Mouse (Mus musculus) heart, adult 2 months (tissue): ENCODE measurements at regions not wholly inside any gene's neighbourhood (a gene's known extent, or its start where the extent isn't known, plus 50 kb on each side); places are given as distances from the start of the nearest gene placed in this dataset.

Experiments used
- DNase-seq, 2 experiments: peaks; one replicate each; pipeline ENCODE4 v3.0.0; 2021
- H3K27ac ChIP-seq: fragments of 200-600 bp; 2 replicates; pipeline ENCODE4 v1.8.1; 2022
- H3K27me3 ChIP-seq: fragments of 200-500 bp; 2 replicates; pipeline ENCODE4 v1.6.1; 2012; ENCODE audit warnings: mild to moderate bottlenecking, low read length, inconsistent platforms, mixed read lengths; ENCODE audit not compliant: control insufficient read depth, insufficient read depth
- H3K36me3 ChIP-seq: fragments of 200-500 bp; 2 replicates; pipeline ENCODE4 v1.6.1; 2012; ENCODE audit warnings: low read length, inconsistent platforms; ENCODE audit not compliant: control insufficient read depth, insufficient read depth
- H3K4me1 ChIP-seq: fragments of 200-500 bp; 2 replicates; pipeline ENCODE4 v1.6.1; 2011; ENCODE audit warnings: low read length; ENCODE audit not compliant: control insufficient read depth, insufficient read depth
- H3K4me3 ChIP-seq: fragments of 200-600 bp; 2 replicates; pipeline ENCODE4 v1.8.1; 2022
- H3K79me2 ChIP-seq: fragments of 200-500 bp; replicated peaks from 2 replicates; pipeline ENCODE4 v1.6.1; 2012; ENCODE audit warnings: mild to moderate bottlenecking, inconsistent platforms, low read length, moderate library complexity, mixed read lengths; ENCODE audit not compliant: control insufficient read depth, insufficient read depth
- H3K9ac ChIP-seq: fragments of 200-500 bp; 2 replicates; pipeline ENCODE4 v1.6.1; 2012; ENCODE audit warnings: low read depth, mild to moderate bottlenecking, control low read depth, inconsistent platforms, low read length, mixed read lengths
- CTCF ChIP-seq: fragments of 200-600 bp; IDR thresholded peaks from 2 replicates; pipeline ENCODE4 v1.8.1; 2022; ENCODE audit warnings: antibody characterized with exemption, mild to moderate bottlenecking, moderate library complexity
- EP300 ChIP-seq: fragments of 200-500 bp; IDR thresholded peaks from 2 replicates; pipeline ENCODE4 v1.6.1; 2011; ENCODE audit warnings: low read depth, low read length, control low read depth; ENCODE audit not compliant: insufficient read depth
- POLR2A ChIP-seq: fragments of 200-500 bp; IDR thresholded peaks from 2 replicates; pipeline ENCODE4 v1.6.1; 2011; ENCODE audit warnings: mild to moderate bottlenecking, low read depth, low read length, control low read depth; ENCODE audit not compliant: insufficient read depth
- WGBS: fragments of 180-500 bp; shearing (Covaris S2); methylation state at CpG from one replicate; pipeline ENCODE4 v1.1.7; 2018; 5-methylcytosine and 5-hydroxymethylcytosine counted together
- intact Hi-C: fragments of 180-260 bp; cut with DNase I; formaldehyde crosslinking; loops from one replicate; pipeline ENCODE4 v1.15.1; 2025

DNA sequence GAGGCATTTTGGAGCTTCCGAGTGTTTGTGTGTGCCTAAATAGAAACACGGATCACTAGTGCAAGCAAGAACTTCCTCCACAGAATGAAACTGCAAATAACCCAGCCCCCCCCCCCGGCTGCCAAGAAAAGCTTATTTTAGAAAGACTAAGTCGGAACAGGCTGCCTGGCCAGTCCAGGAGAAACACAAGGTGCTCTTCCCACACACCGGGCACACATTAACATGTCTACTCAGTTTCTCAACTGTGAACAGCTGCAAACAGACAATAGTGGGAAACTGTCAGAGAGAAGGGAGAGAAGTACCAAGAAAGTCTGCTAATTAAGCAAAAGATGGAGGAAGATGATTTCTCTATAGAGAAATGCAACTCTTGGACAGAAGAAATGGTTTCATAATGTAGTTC lies 267.3 kb upstream of the Zbtb20 start:
- no peaks in the 10 kb centered on the region for H3K79me2 ChIP-seq
- intact Hi-C loops: no loop called here
- no peak overlapping the region for H3K27ac ChIP-seq
- peaks cover 1% of the 10 kb centered on the region for H3K4me1 ChIP-seq
- TF ChIP-seq EP300: no peak
- TF ChIP-seq POLR2A: no peak
- TF ChIP-seq CTCF: no peak
- H3K27me3 ChIP-seq: no peaks in the 10 kb centered on the region
- no peaks in the 10 kb centered on the region for H3K36me3 ChIP-seq
- no peak overlapping the region for H3K9ac ChIP-seq
- 13% methylated on average over 5 of the region's 5 CpGs for WGBS
- H3K4me3 ChIP-seq: no peak overlapping the region
- DNase-seq: no peak

GRCm38 (mm10) chr16:42592321-42592720 lies 251.9 kb upstream of the Gap43 start:
- Histone ChIP-seq H3K27ac (no peak overlapping the region), H3K9ac (no peak overlapping the region), H3K36me3 (no peaks in the 10 kb centered on the region), H3K79me2 (no peaks in the 10 kb centered on the region), H3K4me3 (no peak overlapping the region), H3K27me3 (no peaks in the 10 kb centered on the region), H3K4me1 (no peaks in the 10 kb centered on the region)
- intact Hi-C loops: no loop called here
- no peak for DNase-seq
- TF ChIP-seq CTCF: no peak
- TF ChIP-seq EP300: no peak
- no peak for TF ChIP-seq POLR2A
- 67% methylated on average over 3 of the region's 3 CpGs for WGBS

DNA sequence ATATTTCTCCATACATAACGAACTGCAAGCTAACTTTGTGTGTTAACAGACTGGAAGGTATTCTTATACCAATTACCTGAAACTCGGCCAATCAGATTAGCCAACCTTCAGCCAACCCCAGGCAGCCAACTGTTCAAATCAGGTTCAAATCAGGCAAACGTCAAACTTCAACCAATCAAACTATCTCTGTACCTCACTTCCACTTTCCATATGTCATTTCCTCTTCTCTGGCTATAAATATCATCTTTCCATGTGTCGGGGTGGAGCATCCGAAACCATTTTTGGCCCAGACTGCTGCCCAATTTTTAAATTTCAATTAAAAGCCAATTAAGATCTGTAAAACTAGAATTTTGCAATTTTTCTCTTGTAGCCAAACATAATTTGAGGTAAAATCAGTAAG lies 251.1 kb upstream of the Gap43 start:
- Histone ChIP-seq H3K79me2 (no peaks in the 10 kb centered on the region), H3K4me1 (no peaks in the 10 kb centered on the region), H3K27me3 (no peaks in the 10 kb centered on the region), H3K9ac (no peak overlapping the region), H3K4me3 (no peak overlapping the region), H3K36me3 (no peaks in the 10 kb centered on the region), H3K27ac (no peak overlapping the region)
- intact Hi-C loops: no loop called here
- 60% methylated on average over 5 of the region's 5 CpGs for WGBS
- TF ChIP-seq CTCF (no peak), EP300 (no peak), POLR2A (no peak)
- DNase-seq: no peak

DNA sequence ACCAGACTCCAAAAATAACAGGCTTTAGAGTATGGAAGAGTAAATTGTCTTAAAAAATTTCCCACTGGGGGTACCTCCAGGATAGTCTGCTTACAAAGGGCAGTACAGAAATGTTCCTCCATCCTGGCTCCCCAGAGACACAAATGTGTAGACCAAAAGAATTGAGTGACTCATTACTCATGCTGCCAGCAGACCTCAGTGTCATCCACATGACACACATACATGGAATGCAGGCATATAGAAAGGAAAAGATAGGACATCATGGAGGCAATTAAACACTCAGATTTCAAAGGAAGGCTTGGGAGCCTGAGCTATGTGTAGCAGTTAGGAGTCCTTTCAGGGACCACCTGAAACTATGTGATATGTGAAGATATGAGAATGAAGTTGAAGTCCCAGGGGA lies 245.7 kb upstream of the Gap43 start:
- Histone ChIP-seq H3K9ac (no peak overlapping the region), H3K36me3 (no peaks in the 10 kb centered on the region), H3K4me1 (no peaks in the 10 kb centered on the region), H3K4me3 (no peak overlapping the region), H3K27me3 (no peaks in the 10 kb centered on the region), H3K79me2 (no peaks in the 10 kb centered on the region), H3K27ac (no peak overlapping the region)
- no peak for DNase-seq
- intact Hi-C loops: no loop called here
- TF ChIP-seq EP300: no peak
- no peak for TF ChIP-seq CTCF
- no peak for TF ChIP-seq POLR2A

GRCm38 (mm10) chr16:42575517-42575946 lies 235.1 kb upstream of the Gap43 start:
- no peaks in the 10 kb centered on the region for H3K27me3 ChIP-seq
- TF ChIP-seq POLR2A: no peak
- no peak overlapping the region for H3K9ac ChIP-seq
- no peaks in the 10 kb centered on the region for H3K79me2 ChIP-seq
- H3K4me1 ChIP-seq: no peaks in the 10 kb centered on the region
- H3K27ac ChIP-seq: no peak overlapping the region
- H3K4me3 ChIP-seq: no peak overlapping the region
- no peaks in the 10 kb centered on the region for H3K36me3 ChIP-seq
- 25% methylated on average over 7 of the region's 7 CpGs for WGBS
- intact Hi-C loops: no loop called here
- DNase-seq: no peak

DNA sequence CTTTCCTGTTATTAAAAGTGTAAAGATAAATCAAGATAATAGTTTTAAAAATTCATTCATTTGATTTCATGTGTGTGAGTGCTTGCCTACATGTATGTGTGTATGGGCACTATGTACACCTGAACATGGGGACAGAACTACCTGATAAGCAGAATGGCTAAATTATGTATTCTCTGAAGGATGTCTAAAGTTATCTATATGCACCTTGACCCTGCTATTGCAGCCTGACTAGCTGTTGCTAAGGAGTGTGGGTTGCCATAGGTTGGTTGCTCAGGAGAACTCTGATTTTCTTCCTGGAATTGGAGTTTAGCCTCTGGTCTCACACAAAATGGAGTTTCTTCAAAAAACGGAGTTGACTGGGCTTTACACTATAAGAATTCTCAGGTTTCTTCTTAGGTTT lies 234.5 kb upstream of the Gap43 start:
- Histone ChIP-seq H3K27ac (no peak overlapping the region), H3K4me3 (no peak overlapping the region), H3K27me3 (no peaks in the 10 kb centered on the region), H3K36me3 (no peaks in the 10 kb centered on the region), H3K9ac (no peak overlapping the region), H3K4me1 (no peaks in the 10 kb centered on the region), H3K79me2 (no peaks in the 10 kb centered on the region)
- TF ChIP-seq CTCF: no peak
- no peak for TF ChIP-seq POLR2A
- TF ChIP-seq EP300: no peak
- WGBS: 63% methylated on average over 1 of the region's 1 CpGs
- intact Hi-C loops: no loop called here
- no peak for DNase-seq
